Mouse (Mus musculus) neutrophil, adult 5-6 weeks (primary cell): Measurements from ENCODE around the gene Epha7. TPM values are rescaled to one million over a fixed set of nuclear protein-coding genes. Genes with fewer than 3 reads are reported as not detected.

Experiments used
- ATAC-seq: fragments of 151-379, 151-347 bp; 2 replicates; pipeline ENCODE4 v1.8.0; 2017; ENCODE audit warnings: mild to moderate bottlenecking, moderate TSS enrichment; ENCODE audit not compliant: insufficient number of reproducible peaks, poor library complexity, low FRiP score, severe bottlenecking; ENCODE audit errors: extremely low read depth
- total RNA-seq: library from RNA; stranded (forward); fragments of 200-1000 nt; gene quantifications from 2 replicates; pipeline ENCODE4 v1.2.3, GENCODE M21; 2017

Gene Epha7
- total RNA-seq, 1 experiment from 2014 or later: 0.12 TPM

GRCm38 (mm10) chr4:28998462-28999286 is 185.7 kb downstream of the Epha7 start:
- no peak for ATAC-seq

- ATAC-seq: no peak
Measured at GRCm38 (mm10) chr4:28999287-28999595, 186.3 kb downstream of the Epha7 start.

- no peak for ATAC-seq
Measured at GRCm38 (mm10) chr4:29010333-29010732, 197.4 kb downstream of the Epha7 start.
